Mouse (Mus musculus) layer of hippocampus, adult 2 months (tissue): ENCODE results near the gene Klk1b21. TPM values are rescaled to one million over a fixed set of nuclear protein-coding genes. Genes with fewer than 3 reads are reported as not detected.
"Not testable (repeated sequence)": the region's sequence is repeated elsewhere in the genome, so short reads cannot be mapped to it uniquely, and the experiment has no call there.

Source experiments
- DNase-seq, 2 experiments: peaks; one replicate each; pipeline ENCODE4 v3.0.0; 2022; ENCODE audit warnings: low spot score in 2 of 2
- H3K27ac ChIP-seq: fragments of 200-600 bp; 2 replicates; pipeline ENCODE4 v1.8.1; 2022
- H3K4me3 ChIP-seq: fragments of 200-600 bp; 2 replicates; pipeline ENCODE4 v1.8.1; 2022; ENCODE audit warnings: mild to moderate bottlenecking
- CTCF ChIP-seq: fragments of 200-600 bp; conservative IDR thresholded peaks from 2 replicates; pipeline ENCODE4 v1.8.1; 2022; ENCODE audit warnings: antibody characterized with exemption, mild to moderate bottlenecking, moderate library complexity
- long read RNA-seq, 2 experiments: library from polyadenylated mRNA; stranded (forward); transcript quantifications; one replicate each; pipeline ENCODE4 v2.0.0; 2021; ENCODE audit warnings: borderline mapping rate in 2 of 2
- total RNA-seq, 2 experiments: library from RNA; stranded (reverse); gene quantifications; 2 replicates each; pipeline ENCODE4 v1.2.3; 2021

Klk1b21 gene
- not detected for total RNA-seq
- long read RNA-seq, experiment 1 = 0 reads
- long read RNA-seq, experiment 2 = 0 reads

DNA sequence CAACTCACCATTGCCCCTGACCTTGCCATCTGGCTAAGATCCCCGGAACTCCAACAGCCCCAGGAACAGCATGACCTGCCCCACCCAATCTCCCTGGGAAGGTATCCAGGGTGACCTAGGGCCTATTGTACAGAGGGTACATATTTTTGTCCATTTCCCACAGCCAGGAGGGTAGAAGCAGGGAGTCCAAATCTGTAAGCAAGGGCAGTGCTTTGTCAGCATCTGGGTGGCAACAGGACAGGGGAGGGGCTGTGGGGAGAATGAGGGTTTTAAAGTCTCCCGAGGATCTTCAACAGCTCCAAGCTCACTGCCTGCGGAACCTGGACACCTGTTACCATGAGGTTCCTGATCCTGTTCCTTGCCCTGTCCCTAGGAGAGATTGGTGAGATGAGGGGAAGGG is at the start of gene Klk1b21:
Gene Klk1b21, plus strand, starts transcription at position 301 of the 400 bp plus-strand sequence.
- not testable (repeated sequence) for DNase-seq, H3K27ac ChIP-seq

DNA sequence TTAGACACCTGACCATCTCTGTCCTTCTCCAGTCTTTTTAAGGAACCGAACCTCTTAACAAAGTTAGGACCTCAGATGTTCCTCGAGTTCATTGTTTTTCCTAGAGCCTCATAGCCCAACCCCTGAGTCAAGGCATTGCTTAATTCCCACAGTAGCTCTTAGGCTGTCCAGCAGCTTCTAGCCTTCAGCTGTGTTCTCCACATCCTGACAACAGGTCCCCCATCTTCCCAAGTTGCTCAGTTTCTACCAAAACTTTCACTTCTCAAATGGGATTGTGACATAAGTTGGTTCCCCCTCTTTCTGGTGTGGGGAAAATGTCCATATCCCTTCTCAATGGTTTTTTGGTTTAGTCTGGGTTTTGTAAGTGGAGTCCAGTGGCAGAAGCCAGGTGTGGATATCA is 30.0 kb upstream of the Klk1b21 start:
- no peak for TF ChIP-seq CTCF
- Histone ChIP-seq H3K27ac (no peak overlapping the region), H3K4me3 (no peak overlapping the region)
- no peak for DNase-seq

More for the DNA sequence above, at the start of gene Klk1b21:
- not testable (repeated sequence) for H3K4me3 ChIP-seq

DNA sequence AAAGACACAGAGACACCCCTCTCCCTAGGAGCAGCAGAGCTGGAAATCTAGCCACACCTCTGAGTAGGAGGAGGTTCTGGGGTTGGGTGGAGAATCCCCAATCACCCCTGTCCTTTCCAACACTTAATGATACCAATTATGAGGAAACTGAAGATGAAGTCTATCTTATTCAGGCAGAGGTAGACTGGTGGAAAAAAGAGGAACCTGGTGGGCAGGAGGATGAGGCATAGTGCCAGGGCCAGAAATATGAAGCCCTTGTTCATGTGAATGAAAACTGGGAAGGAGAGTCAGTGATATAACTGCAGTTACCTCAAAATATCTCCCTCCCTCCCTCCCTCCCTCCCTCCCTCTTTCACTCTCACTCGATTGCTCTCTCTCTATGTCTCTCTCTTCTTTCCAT is 24.4 kb upstream of the Klk1b21 start:
- Histone ChIP-seq H3K27ac (no peak overlapping the region), H3K4me3 (no peak overlapping the region)
- no peak for DNase-seq
- TF ChIP-seq CTCF = no peak

DNA sequence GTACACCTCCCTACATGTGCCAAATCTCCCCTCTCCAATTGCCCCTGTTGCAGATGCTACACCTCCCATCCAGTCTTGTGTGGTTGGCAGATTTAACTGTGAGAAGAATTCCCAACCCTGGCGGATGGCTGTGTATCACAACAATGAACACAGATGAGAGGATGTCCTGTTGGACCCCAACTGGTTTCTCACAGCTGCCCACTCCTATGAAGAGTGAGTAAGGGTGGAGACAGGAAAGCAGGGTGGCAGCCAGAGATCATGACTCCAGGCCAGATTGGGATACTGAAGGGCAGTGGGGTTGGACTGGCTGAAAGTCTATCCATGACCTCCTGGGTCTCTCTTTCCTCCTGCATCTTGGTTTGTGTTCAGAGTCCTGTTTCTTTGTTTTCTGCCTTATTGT is 6.0 kb upstream of the Klk1b21 start:
- TF ChIP-seq CTCF = no peak
- Histone ChIP-seq H3K4me3 (no peak overlapping the region), H3K27ac (no peak overlapping the region)
- no peak for DNase-seq

DNA sequence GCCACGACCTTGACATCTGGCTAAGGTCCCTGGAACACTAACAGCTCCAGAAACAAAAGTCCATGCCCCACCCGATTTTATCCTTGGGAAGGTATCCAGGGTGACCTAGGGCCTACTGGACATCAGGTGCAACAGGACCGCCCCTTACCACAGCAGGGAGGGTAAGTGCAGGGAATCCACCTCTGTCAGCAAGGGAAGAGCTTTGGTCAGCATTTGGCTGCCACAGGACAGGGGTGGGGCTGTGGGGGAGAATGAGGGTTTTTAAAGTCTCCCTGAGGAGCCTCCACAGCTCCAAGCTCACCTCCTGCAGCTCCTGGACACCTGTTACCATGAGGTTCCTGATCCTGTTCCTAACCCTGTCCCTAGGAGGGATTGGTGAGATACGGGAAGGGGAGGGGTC is 10.2 kb downstream of the Klk1b21 start, which contains the start of gene Klk1b22:
Gene Klk1b22, plus strand, starts transcription at position 301 of the 400 bp plus-strand sequence.
- TF ChIP-seq CTCF = no peak
- DNase-seq = no peak
- Histone ChIP-seq H3K4me3 (no peak within 1 kb of the TSS), H3K27ac (no peak within 1 kb of the TSS)

DNA sequence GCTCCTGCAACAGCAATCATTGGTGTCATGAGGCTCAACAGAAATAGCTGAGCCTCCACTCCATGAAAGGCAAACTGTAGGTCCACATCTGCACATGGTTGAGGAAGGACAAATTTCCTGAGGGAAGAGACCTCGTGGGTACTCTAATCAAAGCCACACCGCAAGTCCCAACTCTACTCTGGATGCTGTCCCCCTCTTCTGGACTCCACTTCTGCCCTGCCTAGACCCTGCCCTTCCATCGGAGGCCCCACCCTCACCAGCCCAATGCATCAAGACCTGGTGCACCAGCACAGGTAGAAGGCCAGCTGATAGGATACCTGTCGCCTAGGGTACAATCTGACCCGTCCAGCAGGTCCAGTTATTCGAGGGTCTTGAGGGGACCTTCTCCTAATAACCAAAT is 21.3 kb downstream of the Klk1b21 start:
- H3K27ac ChIP-seq = no peak overlapping the region
- DNase-seq = no peak
- TF ChIP-seq CTCF = no peak
- H3K4me3 ChIP-seq = no peak overlapping the region

DNA sequence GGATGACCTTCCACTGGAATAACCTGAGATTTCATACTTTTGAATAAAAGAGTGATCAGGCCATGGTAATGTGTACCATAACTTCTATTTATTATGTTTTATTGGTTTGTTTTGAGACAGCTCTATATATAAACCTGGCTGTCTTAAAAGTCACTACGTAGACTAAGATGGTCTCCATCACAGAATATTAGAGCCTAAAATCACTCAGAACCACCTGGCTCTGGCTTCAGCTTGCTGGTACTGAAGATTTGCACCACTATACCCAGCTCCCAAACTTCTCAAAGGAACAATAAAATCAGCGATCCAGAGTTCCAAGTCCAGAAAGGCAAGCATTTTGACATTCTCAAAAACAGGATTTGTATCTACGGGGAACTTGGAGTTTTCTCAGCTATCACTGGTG is 34.3 kb downstream of the Klk1b21 start, which contains the start of gene Klk1b16:
Gene Klk1b16, plus strand, starts transcription at position 301 of the 400 bp plus-strand sequence.
- no peak for DNase-seq
- Histone ChIP-seq H3K4me3 (no peak within 1 kb of the TSS), H3K27ac (no peak within 1 kb of the TSS)
- no peak for TF ChIP-seq CTCF

Other genes starting within 250 kb of the Klk1b21 start
- not detected for gene Klk4, start 221.2 kb upstream of the Klk1b21 start, total RNA-seq
- gene Klk15, start 168.6 kb upstream of the Klk1b21 start, total RNA-seq = not detected
- not detected for gene Klk1b8, start 151.7 kb upstream of the Klk1b21 start, total RNA-seq
- gene Klk1b1, start 135.6 kb upstream of the Klk1b21 start, total RNA-seq = not detected
- gene Klk1b9, start 126.3 kb upstream of the Klk1b21 start, total RNA-seq = not detected
- gene Klk1b11, start 106.5 kb upstream of the Klk1b21 start, total RNA-seq = not detected
- gene Klk1b26, start 90.2 kb upstream of the Klk1b21 start, total RNA-seq = not detected
- not detected for gene Klk1b27, start 50.0 kb upstream of the Klk1b21 start, total RNA-seq
- not detected for gene Klk1b22, start 10.3 kb downstream of the Klk1b21 start, total RNA-seq
- gene Klk1b16, start 34.4 kb downstream of the Klk1b21 start, total RNA-seq = not detected
- gene Klk1b24, start 85.9 kb downstream of the Klk1b21 start, total RNA-seq = not detected
- gene Klk1b3, start 95.9 kb downstream of the Klk1b21 start, total RNA-seq = not detected
- not detected for gene Klk1b4, start 105.1 kb downstream of the Klk1b21 start, total RNA-seq
- gene Klk1b5, start 113.6 kb downstream of the Klk1b21 start, total RNA-seq = not detected
- gene Klk1, start 123.0 kb downstream of the Klk1b21 start, total RNA-seq = not detected
- gene Gm36864, start 133.8 kb downstream of the Klk1b21 start, total RNA-seq = not detected
- gene 1700028J19Rik, start 144.4 kb downstream of the Klk1b21 start, total RNA-seq = under 1 TPM; 0.79 to 0.92 TPM
- 10 to 100 TPM; 87.8 to 90.3 TPM for gene 2410002F23Rik, start 144.4 kb downstream of the Klk1b21 start, total RNA-seq
- gene Acp4, start 155.1 kb downstream of the Klk1b21 start, total RNA-seq = not detected
- gene Gm15517, start 159.1 kb downstream of the Klk1b21 start, total RNA-seq = not detected
- gene Clec11a, start 204.6 kb downstream of the Klk1b21 start, total RNA-seq = 1 to 10 TPM; 3.0 to 3.5 TPM
- gene Shank1, start 207.9 kb downstream of the Klk1b21 start, total RNA-seq = 100 to 1,000 TPM; 647 to 698 TPM